Mouse (Mus musculus): ENCODE data around the gene Zfp931. TPM values are rescaled to one million over a fixed set of nuclear protein-coding genes. Genes with fewer than 3 reads are reported as not detected.
"Not testable (repeated sequence)": the region's sequence is repeated elsewhere in the genome, so short reads cannot be mapped to it uniquely, and the experiment has no call there.

Gene Zfp931
- total RNA-seq, 2 experiments from 2014 or later = 19.0 to 23.8 TPM

- DNase-seq (ENCODE audit: low spot score in 2 of 2) = not testable (repeated sequence)
Measured at GRCm38 (mm10) chr2:178019486-178019885, 58.8 kb downstream of the Zfp931 start.

Other genes starting within 250 kb of the Zfp931 start
- gene Gm14325, start 238.1 kb downstream of the Zfp931 start, total RNA-seq (2021) = 100 to 1,000 TPM; 151 to 154 TPM
- gene Gm14327, start 181.4 kb downstream of the Zfp931 start, total RNA-seq (2021) = 1 to 10 TPM; 6.4 to 8.4 TPM
- gene Zfp972, start 152.9 kb downstream of the Zfp931 start, total RNA-seq (2021) = not detected
- gene Gm14326, start 121.2 kb downstream of the Zfp931 start, total RNA-seq (2021) = 10 to 100 TPM; 47.4 to 48.3 TPM
- 10 to 100 TPM; 28.8 to 30.5 TPM for gene Zfp971, start 55.2 kb downstream of the Zfp931 start, total RNA-seq (2021)
- 100 to 1,000 TPM; 113 to 115 TPM for gene Phactr3, start 40.5 kb upstream of the Zfp931 start, total RNA-seq (2021)

All from layer of hippocampus, postnatal 10 days (tissue).